Mouse (Mus musculus) liver, adult 2 months (tissue): ENCODE measurements around the gene Zfand2a. TPM values are rescaled to one million over a fixed set of nuclear protein-coding genes. Genes with fewer than 3 reads are reported as not detected.

Source experiments
- DNase-seq: peaks from one replicate; pipeline ENCODE4 v3.0.0-alpha.2; 2011; ENCODE audit warnings: low read depth, low spot score; ENCODE audit errors: extremely low read depth
- H3K27ac ChIP-seq: fragments of 200-500 bp; replicated peaks from 2 replicates; pipeline ENCODE4 v1.5.1; 2012; ENCODE audit warnings: low read depth, mild to moderate bottlenecking, control low read depth, inconsistent platforms, low read length; ENCODE audit not compliant: insufficient read depth
- H3K27me3 ChIP-seq: fragments of 200-500 bp; 2 replicates; pipeline ENCODE4 v1.6.1; 2012; ENCODE audit warnings: mild to moderate bottlenecking, moderate library complexity, low read length, inconsistent platforms; ENCODE audit not compliant: control insufficient read depth, insufficient read depth
- H3K36me3 ChIP-seq: fragments of 200-500 bp; 2 replicates; pipeline ENCODE4 v1.6.1; 2012; ENCODE audit warnings: low read length, inconsistent platforms; ENCODE audit not compliant: control insufficient read depth, insufficient read depth
- H3K4me1 ChIP-seq: fragments of 200-500 bp; 2 replicates; pipeline ENCODE4 v1.6.1; 2011; ENCODE audit warnings: low read length; ENCODE audit not compliant: control insufficient read depth, insufficient read depth
- H3K4me3 ChIP-seq: fragments of 200-500 bp; 2 replicates; pipeline ENCODE4 v1.5.1; 2011; ENCODE audit warnings: low read depth, mild to moderate bottlenecking, control low read depth, low read length, moderate library complexity; ENCODE audit not compliant: insufficient read depth
- H3K79me2 ChIP-seq: fragments of 200-500 bp; 2 replicates; pipeline ENCODE4 v1.6.1; 2012; ENCODE audit warnings: inconsistent platforms, mild to moderate bottlenecking, low read length, moderate library complexity; ENCODE audit not compliant: control insufficient read depth, insufficient read depth
- H3K9ac ChIP-seq: fragments of 200-500 bp; 2 replicates; pipeline ENCODE4 v1.6.1; 2012; ENCODE audit warnings: low read depth, mild to moderate bottlenecking, control low read depth, inconsistent platforms, low read length
- CTCF ChIP-seq: fragments of 200-500 bp; IDR thresholded peaks from 2 replicates; pipeline ENCODE4 v1.5.1; 2011; ENCODE audit warnings: low read depth, low read length, control low read depth
- POLR2A ChIP-seq: fragments of 200-500 bp; IDR thresholded peaks from 2 replicates; pipeline ENCODE4 v1.6.1; 2011; ENCODE audit warnings: low read length, control low read depth; ENCODE audit not compliant: insufficient read depth; ENCODE audit errors: extremely low read depth
- WGBS: fragments of 180-500 bp; shearing (Covaris S2); methylation state at CpG from one replicate; pipeline ENCODE4 v1.1.7; 2018; 5-methylcytosine and 5-hydroxymethylcytosine counted together
- polyA plus RNA-seq: library from polyadenylated mRNA; depleted of rRNA; stranded (reverse); fragments of >200 nt; gene quantifications from 2 replicates; pipeline ENCODE4 v1.2.3, GENCODE M21; 2012
- total RNA-seq: library from RNA; depleted of rRNA; stranded (reverse); fragments of >200 nt; gene quantifications from 2 replicates; pipeline ENCODE4 v1.2.3, GENCODE M21; 2014

The Zfand2a gene
- total and polyA plus RNA-seq, 2 experiments = 3.9 to 6.4 TPM

GRCm38 (mm10) chr5:139441726-139442018 lies 42.7 kb downstream of the Zfand2a start:
- Histone ChIP-seq H3K4me1 (no peaks in the 10 kb centered on the region), H3K27ac (no peak overlapping the region), H3K79me2 (no peaks in the 10 kb centered on the region), H3K27me3 (no peaks in the 10 kb centered on the region), H3K36me3 (no peaks in the 10 kb centered on the region), H3K4me3 (no peak overlapping the region), H3K9ac (no peak overlapping the region)
- no peak for DNase-seq
- TF ChIP-seq CTCF = no peak
- TF ChIP-seq POLR2A = no peak
- WGBS = 88% methylated on average over 2 of the region's 2 CpGs

GRCm38 (mm10) chr5:139440926-139441725 lies 43.2 kb downstream of the Zfand2a start:
- no peaks in the 10 kb centered on the region for H3K27me3 ChIP-seq
- H3K27ac ChIP-seq = no peak overlapping the region
- TF ChIP-seq POLR2A (no peak), CTCF (no peak)
- no peaks in the 10 kb centered on the region for H3K36me3 ChIP-seq
- no peaks in the 10 kb centered on the region for H3K79me2 ChIP-seq
- no peak for DNase-seq
- no peak overlapping the region for H3K9ac ChIP-seq
- 93% methylated on average over 11 of the region's 11 CpGs for WGBS
- H3K4me3 ChIP-seq = no peak overlapping the region
- H3K4me1 ChIP-seq = no peaks in the 10 kb centered on the region

GRCm38 (mm10) chr5:139440451-139440850 lies 43.9 kb downstream of the Zfand2a start:
- Histone ChIP-seq H3K4me1 (no peaks in the 10 kb centered on the region), H3K4me3 (no peak overlapping the region), H3K27me3 (no peaks in the 10 kb centered on the region), H3K9ac (no peak overlapping the region), H3K36me3 (no peaks in the 10 kb centered on the region), H3K79me2 (no peaks in the 10 kb centered on the region), H3K27ac (no peak overlapping the region)
- 90% methylated on average over 5 of the region's 5 CpGs for WGBS
- no peak for TF ChIP-seq CTCF
- no peak for TF ChIP-seq POLR2A
- no peak for DNase-seq

DNA sequence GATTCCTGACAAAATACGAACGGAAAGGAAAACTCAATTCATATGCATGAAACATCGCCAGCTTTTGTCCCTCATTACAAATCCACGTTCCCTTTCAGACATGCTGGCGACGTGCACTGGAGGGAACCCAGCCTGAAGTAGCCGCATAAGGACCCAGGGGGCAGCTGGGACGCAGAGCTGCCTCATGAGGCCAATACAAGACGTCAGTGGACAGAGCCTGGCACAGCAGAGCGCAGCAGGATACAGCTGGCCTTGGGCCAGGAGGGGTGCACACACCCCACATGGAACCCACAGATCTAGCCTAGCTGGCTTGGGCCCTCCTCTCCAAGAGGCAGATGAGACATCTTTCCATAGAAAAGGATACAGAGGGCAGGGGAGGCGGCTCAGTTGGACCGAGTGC lies 45.9 kb downstream of the Zfand2a start:
- Histone ChIP-seq H3K4me1 (no peaks in the 10 kb centered on the region), H3K27me3 (no peaks in the 10 kb centered on the region), H3K9ac (no peak overlapping the region), H3K4me3 (no peak overlapping the region), H3K27ac (no peak overlapping the region), H3K79me2 (no peaks in the 10 kb centered on the region), H3K36me3 (no peaks in the 10 kb centered on the region)
- no peak for TF ChIP-seq CTCF
- TF ChIP-seq POLR2A = no peak
- DNase-seq = no peak
- 89% methylated on average over 12 of the region's 12 CpGs for WGBS

DNA sequence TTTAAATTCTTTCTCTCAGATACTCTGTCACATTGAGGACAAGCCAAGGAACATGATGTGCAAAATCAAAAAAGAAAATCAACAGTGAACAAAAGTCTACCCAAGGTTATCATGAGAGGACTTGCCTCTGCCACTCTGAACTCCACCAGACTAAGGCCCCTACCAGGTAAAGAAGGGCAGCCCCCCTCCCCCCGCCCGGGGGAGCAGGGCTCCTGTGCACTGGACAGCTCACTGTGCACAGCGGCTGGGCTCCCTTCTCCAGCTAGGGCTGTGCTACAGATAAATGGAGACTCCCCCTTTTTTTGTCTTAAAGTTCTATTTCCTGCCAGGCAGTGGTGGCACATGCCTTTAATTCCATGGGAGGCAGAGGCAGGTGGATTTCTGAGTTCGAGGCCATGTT lies 46.6 kb downstream of the Zfand2a start:
- H3K27ac ChIP-seq = no peak overlapping the region

DNA sequence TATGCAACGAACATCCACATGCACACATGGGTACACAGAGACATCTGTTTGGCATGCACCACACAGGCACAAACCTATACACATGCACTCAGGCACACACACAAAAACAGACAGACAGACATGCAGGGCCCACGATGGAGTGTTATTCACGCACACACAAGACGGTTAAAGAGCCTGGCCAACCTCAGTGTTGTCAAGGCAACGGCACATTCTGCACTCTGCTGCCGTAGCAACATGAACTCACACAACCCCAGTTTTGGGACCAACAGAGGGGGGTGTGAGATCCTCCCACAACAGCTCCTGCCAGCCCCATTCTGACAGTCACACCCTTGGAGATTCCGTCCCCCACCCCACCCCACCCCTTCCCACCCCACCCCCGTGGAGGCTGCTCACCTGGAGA lies 49.4 kb downstream of the Zfand2a start:
- TF ChIP-seq CTCF (no peak), POLR2A (no peak)
- Histone ChIP-seq H3K79me2 (no peaks in the 10 kb centered on the region), H3K9ac (no peak overlapping the region), H3K36me3 (no peaks in the 10 kb centered on the region), H3K27ac (no peak overlapping the region), H3K4me1 (no peaks in the 10 kb centered on the region), H3K27me3 (no peaks in the 10 kb centered on the region), H3K4me3 (no peak overlapping the region)
- no peak for DNase-seq
- 82% methylated on average over 8 of the region's 8 CpGs for WGBS

More for the DNA sequence above, 46.6 kb downstream of the Zfand2a start:
- Histone ChIP-seq H3K79me2 (no peaks in the 10 kb centered on the region), H3K4me3 (no peak overlapping the region), H3K27me3 (no peaks in the 10 kb centered on the region), H3K36me3 (no peaks in the 10 kb centered on the region), H3K4me1 (no peaks in the 10 kb centered on the region), H3K9ac (no peak overlapping the region)
- DNase-seq = no peak
- TF ChIP-seq POLR2A = no peak
- TF ChIP-seq CTCF = no peak
- WGBS = 92% methylated on average over 4 of the region's 4 CpGs
